Mouse (Mus musculus) inflammation-experienced regulatory T-cells, adult 6 months (primary cell): ENCODE measurements around the gene Ttc34. TPM values are rescaled to one million over a fixed set of nuclear protein-coding genes. Genes with fewer than 3 reads are reported as not detected.

ENCODE experiments used
- ATAC-seq: one replicate; pipeline ENCODE4 v1.8.0; 2017
- polyA plus RNA-seq, 3 experiments: library from polyadenylated mRNA; unstranded; fragments of 100-300 nt; shearing (Covaris generic); gene quantifications; one replicate each; pipeline ENCODE4 v1.2.1; 2017

Gene Ttc34
- not detected for polyA plus RNA-seq

DNA sequence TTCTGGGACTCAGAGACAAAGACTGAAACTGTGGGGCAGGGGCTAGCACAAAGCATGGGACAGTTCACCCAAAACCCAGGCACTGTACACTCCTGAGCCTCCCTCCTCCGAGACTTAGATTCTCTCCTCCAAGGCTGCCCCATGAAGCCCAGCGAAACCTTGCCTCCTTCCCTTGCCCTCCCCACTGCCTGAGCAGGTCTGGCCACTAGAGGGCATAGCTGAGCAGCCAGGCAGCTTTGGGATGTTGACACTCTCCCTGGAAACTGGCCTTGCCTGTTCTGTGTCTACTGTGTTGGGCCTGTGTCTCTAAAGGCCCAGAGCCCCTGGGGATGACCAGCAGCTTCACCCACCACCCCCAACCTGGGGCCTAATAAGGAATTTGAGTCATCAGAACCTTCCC lies at the start of gene Ttc34:
Ttc34 (plus strand) TSS at position 290 of the 400 bp plus-strand sequence.
- peak; percentile 52 for ATAC-seq

DNA sequence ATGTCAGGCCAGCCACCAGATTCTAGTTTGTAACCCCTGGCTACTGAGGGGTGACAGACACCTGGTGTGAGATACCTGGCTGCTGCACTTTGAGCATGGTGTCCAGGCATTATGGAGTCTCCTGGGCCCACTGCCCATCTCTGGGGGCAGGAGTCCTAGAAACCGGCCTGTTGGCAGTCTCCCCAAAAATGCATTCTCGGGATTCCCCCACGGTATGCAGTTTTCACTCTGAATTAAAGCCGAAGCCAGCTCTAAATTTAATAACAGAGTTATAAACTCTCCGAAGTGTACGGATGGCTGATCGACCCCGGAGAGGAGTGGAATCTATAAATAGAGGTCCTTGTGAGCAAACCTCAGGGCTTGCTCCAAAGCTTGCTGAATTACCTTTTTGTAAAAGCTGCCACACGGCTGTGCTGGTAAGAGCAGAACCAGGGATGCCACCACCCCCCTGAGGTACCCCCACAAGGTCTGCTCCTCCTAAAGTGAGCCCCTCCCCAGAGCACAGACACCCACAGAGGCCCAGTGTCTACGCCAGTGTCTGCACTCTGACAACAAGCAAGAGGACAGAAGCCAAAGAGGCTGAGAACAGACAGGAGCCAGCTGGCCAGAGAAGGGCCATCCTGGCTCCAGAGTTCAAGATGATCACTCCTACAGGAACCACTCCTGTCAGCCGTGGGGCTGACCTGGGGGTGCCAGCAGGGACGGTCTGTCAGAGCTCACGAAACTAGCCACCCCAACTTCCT lies 49.1 kb upstream of the Ttc34 start:
- ATAC-seq: no peak

DNA sequence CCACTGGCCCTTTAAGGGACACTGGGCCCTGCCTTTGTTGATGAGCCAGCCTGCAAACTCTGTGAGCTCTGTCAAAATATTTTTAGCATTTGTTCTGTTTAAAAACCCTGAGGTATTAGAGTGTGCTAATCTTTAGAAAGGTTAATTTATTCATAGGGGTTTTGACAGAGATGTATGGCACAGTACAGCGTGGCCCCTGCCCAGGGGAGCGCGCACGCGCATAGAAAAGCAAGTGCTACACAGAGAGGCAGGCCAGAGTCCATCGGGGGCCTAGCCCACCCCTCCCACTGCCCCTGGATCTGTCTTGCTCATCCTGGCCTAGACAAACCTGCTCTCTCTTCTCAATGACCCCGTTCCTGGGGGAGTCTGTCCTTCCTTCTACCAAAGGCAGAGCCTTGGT lies 45.4 kb upstream of the Ttc34 start:
- ATAC-seq: no peak

DNA sequence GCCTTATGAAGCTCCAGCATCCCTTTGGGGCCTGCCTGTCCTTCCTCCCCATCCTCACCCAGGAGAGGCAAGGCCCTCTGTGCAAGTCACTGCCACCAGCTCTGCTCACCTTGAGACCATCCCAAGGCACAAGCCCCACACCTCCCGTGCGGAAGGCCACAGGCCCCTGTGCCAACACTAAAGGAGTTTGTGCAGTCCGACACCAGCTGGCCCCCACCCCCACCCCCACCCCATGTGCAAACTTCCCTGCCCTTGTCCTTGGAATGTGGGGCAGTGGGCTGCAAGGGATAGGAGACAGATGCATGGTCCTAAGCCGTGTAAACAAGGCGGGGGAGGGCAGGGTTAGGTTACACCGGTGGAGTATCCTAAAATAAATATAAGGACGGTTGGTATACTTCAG lies 43.8 kb upstream of the Ttc34 start:
- ATAC-seq: no peak

DNA sequence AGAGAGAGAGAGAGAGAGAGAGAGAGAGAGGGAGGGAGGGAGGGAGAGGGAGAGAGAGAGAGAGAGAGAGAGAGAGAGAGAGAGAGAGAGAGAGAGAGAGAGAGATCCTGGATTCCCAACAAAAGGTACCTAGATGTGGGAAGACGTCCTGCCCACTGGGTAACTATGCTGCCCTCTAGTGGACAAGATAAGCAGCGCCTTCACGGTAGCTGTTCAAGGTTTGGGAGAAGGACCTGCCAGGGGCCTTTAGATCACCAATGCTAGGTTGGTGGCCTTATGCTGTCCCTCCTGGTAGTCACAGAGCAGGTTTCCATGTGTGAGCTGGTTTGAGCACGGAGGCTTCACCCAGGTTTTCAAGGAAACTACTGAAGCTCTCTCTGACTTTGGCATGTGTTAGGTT lies 39.4 kb upstream of the Ttc34 start:
- no peak for ATAC-seq

DNA sequence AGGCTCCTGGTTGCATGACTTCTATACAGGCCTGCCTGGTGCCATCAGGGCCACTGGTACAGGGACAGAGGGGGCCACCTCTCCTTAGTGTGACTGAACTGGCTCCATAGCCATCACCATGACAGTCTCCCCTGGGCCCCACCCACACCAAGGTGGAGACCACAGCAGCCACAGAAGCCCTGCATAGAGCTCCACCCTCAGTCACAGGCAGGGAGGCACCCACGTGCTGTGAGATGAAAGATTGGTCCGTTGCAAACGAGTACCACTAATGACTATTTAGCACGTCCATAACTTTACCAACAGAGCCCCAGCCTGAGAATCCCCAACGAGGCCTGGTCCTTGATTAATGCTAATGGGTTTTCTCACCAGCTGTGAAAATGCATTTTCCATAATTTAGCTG lies 36.7 kb upstream of the Ttc34 start:
- ATAC-seq: no peak

DNA sequence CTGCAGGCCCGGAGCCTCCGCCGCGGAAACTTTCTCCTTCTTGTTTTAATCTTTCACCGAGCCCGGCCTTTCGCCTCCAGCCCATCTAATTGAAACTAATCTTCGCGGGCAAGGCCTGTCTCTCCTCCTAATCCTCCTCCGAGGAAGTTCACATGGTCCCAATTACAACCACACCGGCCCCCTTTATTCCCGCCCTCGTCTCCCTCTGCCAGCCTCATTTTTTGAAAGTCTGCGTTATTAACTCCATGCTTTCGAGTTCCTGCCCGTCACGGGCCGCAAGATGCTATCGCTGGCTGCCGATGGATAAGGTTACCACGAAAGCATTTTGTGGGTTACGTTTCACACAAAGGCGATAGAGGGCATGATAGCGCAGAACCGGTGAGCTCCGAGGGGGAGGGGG lies 35.0 kb upstream of the Ttc34 start:
- no peak for ATAC-seq

DNA sequence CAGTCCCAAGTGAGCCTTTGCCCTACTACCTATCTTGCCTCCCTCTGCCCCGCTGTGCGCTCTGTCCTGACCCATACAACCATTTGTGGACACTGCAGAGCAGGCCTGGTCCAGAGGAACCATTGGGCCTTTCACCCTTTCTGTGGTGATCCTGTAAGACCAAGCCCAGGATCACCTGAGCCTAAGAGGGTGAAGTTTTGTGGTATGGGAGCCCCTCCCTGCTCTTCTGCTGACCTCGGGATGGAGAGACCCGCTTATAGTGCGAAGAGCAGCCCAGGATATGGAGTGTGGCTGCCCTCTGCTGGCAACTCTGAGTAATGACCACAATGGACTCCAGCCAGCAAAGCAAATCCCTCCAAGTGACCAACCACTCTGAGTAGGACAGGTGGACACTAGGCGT lies 11.6 kb upstream of the Ttc34 start:
- ATAC-seq: no peak

DNA sequence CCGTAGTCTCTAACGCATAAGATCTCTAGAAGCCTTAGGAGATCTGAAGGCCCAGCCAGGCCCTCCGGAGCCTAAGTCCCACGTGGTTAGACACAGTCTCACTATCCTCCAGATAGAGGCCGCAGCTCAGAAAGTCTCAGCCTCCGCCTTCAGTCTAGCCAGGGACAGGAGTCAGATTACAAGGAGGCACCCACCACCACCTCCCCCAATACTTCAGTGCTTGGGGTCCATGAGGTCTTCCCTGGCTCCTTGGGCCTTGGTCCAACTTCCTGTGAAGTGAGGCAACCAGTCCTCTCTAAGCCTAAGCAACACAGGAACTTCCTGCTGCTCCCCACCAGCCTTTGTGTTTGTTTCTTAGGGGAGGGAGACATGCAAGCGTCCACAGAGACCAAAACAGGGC lies 11.0 kb upstream of the Ttc34 start:
- no peak for ATAC-seq

DNA sequence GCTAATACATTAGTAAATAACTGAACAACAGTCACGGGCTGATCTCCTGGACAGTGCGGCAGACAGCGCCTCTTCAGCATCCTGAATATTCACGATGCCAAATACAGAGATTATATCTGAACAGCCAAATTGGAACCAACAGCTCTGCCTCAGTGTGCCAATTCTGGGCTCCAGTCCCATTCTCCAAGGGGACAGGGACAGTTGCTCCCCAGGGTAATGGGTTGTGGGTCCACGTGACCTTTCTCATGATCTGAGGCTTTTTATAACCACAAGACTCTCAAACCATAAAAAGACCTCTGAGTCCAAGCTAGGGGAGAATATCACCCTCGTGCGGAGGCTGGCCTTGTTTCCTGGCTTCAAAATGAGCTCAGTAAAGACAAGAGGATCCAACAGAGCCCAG lies 10.1 kb upstream of the Ttc34 start:
- ATAC-seq: no peak

DNA sequence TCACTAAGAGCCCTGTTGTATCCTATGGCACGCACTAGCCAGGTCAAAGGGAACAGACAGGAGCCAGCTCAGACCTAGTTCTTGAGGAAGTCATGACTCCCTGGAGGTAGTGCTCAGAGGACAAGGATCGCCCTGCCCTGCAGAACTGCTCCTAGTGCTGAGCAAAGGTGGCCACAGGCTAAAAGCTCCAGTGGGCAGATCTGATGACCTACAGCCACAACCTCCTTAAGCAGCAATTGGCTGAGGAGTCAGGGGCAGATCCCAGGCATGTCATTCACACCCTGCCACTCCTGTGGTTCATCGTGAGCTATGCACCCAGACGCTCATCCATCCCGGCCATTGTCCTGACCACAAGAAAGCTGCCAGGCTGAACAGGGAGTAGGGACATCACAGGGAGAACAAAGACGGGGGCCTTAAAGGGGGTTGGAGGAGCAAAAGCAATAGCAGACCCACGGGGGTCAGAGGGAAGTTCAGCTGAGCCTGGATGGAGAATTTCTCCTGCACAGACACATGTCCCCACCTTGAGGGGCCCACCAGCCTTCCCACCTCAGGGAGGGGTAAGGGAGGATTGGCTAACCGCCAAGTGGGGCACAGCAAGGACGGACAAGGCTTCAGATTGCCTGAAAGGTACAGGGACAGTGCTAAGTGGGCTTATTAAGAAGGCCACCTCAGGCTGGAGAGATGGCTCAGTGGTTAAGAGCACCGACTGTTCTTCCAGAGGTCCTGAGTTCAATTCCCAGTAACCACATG lies 9.2 kb upstream of the Ttc34 start:
- ATAC-seq: no peak

DNA sequence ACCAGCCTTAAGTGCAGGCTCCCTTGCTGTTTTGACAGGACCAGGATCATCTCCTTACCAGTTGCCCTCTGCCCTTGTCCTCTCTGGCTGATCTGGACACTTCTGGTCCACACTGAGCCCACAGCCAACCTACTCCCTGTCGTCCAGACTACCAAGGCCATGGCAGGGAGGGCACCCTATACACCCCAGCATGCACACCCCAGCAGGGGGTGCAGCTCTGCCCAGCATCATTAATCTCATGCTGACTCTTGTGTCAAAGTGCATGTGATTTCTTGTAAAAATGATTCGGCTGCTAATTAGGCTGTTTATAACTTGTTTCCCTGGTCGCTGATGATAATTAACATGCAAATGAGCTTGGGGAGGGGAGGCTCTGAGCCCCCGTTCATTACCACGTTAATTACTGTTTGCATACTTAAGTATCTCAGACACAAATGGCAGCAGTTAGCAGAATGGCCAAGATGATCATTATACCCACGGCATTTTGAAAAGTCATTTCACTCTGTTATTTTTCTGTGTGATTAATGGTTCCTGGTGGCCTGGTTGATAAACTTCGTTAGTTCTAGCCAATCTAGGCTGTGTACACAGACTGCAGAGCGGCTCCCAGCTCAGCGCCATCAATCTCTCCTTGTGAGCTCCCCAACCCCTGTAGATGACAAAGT lies 5.2 kb upstream of the Ttc34 start:
- ATAC-seq: no peak

DNA sequence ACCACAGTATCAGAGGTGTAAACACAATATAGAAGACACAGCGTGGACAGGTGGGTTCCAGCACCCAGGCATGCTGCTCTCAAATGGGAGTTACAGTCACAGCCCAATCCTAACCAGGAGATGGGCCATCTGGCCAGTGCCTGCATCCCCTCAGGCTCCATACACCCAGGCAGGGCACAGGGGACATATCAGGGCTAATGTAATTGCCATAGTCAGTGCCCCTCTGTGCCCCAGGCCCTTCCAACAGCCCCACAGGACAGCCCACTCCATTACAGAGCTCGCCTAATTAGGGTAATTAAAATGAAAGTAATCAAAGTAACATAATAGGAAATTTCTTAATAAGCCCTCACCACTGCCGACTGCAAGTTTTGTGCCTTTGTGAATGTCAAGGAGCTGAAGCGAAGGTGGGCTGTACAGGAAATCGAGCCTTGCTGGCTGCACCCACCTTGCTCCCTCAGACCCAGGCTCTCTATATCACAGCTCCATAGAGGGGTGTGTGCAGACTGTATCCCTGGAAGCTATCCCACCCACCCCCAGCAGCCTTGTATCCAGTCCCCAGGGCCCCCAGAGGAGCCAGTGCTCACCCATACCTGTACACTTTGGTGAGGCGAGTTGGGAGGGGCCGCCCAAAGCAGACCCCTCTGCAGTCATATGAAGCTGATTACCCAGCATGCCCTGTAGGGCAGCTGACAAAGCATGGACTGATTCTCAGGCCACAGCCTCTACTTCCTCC lies 910 bp upstream of the Ttc34 start:
- no peak for ATAC-seq

DNA sequence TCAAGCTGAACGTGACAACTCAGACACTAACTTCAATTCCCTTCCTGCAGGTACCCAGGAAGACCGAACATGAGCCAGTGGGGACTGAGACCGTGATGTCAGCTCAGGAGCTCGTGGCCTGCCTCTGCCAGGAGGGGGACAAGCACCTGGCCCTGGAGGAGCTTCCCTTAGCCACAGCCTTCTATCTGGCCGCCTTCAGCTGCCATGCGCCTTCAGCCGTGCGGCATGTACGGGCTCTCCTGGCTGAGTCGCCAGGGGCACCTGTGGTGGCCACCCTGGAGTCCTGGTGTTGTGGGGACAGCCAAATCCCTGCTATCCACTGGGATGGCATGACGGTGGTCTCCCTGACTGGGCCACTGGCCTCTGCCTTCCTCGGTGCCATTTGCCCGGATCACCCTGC lies 1.5 kb downstream of the Ttc34 start:
- no peak for ATAC-seq

DNA sequence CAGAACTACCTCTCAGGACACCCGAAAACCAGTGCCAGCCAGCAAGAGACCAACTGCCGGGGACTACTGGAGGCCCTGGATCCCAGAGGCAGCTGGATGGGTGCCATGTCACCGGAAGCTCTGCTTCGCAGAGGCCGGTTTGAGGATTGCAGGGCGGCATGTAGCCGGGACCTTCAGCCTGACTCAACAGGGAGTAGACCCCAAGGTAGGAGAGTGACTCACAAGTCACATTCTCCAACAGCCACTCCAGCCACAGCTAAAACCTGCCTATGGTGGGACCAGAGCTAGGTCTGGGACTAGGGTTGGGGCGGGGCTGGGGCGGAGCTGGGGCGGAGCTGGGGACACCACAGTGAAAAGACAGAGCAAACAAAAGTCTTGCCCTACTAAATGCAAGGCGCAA lies 2.1 kb downstream of the Ttc34 start:
- ATAC-seq: no peak

DNA sequence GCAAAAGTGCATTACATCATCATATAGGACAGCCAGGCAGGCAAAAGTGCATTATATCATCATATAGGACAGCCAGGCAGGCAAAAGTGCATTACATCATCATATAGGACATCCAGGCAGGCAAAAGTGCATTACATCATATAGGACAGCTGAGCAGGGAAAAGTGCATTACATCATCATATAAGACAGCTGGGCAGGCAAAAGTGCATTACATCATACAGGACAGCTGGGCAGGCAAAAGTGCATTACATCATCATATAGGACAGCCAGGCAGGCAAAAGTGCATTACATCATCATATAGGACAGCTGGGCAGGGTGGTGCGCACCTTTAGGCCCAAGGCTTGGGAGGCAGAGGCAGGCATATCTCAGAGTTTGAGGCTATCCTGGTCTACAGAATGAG lies 15.4 kb downstream of the Ttc34 start:
- no peak for ATAC-seq

DNA sequence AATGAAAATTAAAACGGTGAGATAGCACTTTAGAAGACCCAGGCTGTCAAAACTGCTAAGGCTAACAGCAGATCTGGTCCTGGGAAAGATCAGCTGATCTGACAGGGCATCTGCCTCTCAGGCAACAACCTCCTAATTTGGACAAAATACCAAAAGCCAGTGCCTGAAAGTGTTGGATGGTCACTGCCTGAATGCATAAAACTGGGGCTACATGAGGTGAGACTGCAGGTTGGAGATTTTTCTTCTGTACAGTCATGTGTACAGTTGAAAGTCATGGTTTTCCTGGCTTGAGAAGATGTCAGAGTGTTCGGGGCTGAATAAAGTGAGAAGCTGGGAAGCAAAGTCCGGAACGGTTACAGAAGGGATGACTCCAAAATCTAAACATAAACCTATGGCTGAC lies 16.6 kb downstream of the Ttc34 start:
- no peak for ATAC-seq

DNA sequence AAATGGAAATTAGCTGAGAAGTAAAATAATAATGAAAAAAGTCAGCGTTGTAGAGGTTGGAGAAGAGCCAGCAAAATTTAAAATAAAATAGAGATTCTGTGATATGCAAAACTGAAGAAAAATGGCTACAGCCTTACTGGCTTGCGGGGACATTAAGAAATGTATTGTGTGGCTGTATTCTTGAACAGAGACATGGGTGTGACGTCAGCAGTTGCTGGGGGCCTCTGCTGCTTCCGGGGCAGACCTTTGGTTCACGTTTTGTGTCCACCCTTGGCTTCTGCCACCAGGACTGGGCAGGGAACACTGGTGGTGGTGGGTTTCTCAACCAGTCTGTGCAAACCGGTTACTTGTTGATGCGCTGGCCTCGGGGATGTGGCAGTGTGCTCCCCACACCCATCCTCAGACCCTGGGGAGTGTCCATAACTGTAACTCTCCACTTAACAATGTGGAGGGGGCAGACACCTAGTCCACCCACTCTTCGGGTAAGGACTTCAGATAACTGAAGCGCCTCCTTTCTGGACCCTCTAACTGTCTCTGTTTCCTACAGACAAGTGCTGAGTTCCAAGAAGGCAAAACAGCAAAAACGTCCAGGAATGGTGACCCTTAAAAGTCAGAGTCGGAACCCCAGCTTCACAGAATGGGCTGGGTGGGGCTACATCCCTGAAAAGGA lies 17.6 kb downstream of the Ttc34 start:
- ATAC-seq: peak; percentile 61

DNA sequence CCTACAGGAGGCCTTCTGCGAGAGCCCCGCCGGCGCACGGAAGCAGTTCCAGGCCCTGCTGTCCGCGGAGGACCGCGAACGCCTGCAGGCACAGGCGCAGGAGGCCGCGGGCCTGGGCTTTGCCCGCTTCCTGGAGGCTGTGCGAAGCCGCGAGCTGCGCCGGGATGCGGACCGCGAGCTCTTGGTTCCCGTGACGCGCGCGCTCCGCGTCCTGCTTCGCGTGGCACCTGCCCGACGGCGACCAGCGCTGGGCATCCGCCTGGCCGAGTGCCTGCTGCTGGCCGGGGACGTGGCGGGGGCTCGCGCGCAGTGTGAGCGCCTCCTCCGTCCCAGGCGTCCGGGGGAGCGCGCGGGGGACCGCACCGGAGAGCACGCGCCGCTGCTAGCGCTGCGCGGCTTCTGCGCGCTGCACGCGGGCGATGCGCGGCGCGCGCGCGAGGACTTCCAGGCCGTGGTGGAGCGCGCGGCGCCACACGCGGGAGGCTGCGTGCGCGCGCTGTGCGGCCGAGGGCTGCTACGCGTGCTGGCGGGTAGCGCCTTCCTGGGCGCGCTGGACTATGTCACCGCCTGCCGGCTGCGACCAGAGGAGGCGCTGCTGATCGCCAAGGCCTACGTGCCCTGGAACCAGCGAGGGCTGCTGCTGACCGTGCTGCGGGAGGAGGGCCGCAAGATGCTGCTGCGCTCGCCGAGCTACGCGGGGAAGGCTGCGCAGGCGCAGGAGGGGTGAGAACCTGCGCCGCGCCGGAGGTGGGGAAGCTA lies 18.6 kb downstream of the Ttc34 start:
- ATAC-seq: peak; percentile 28

DNA sequence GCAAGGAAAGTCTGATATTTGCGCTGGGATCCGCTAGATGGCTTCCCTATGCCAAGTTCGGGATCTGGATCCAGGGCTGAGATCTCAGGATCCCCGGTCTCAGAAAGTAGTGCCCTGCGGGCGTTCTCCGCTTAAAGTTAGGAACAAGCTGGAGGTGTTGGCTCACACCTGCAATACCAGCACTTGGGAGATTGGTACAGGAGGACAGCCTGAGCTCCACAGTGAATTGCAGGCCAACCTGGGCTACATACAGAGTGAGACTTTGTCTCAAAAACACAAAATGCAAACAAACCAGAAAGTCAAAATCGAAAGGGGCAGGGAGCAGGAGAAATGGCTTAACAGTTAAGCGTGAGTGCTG lies 19.2 kb downstream of the Ttc34 start:
- no peak for ATAC-seq

DNA sequence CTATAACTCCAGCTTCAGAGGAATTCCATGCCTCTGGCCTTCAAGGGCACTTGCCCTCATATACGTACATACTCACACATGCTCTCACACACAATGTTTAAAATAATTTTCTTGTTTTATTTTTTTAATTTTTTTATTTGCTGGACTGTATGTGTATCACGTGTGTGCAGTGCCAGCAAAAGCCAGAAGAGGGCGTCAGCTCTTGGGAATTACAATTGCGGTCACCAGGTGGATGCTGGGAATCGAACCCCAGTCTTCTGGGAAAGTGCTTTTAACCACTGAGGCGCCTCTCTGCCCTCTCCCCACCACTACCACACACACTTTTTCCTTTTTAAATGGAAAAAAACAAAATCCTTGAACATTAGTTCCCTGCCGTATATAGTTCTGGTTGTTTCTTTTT lies 19.6 kb downstream of the Ttc34 start:
- no peak for ATAC-seq
